In the genomic region with DNA sequence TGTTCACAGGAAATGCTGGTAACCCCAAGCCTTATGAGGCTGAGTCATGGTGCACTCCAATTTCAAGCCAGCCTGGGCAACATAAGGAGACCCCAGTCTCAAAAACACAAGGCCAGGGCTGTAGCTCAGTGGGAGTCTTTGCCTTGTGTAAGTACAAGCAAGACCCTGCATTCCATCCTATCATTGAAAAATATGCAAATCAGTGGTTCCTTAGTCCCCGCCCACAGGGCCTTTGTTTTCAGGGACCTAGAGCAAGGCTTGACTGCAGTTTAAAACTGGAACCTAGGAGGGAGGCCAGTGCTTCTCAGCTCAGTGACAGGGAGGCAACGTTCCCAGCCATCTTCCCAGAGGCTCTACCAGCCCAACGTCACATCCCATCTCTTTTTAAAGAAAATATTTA, we compare ENCODE assay signal across 24 mouse cellular contexts. TPM values are rescaled to one million over a fixed set of nuclear protein-coding genes. Genes with fewer than 3 reads are reported as not detected.
DNase-seq lines count a peak whose midpoint lies in the region; TF ChIP-seq lines count a peak whose summit lies in the region.
"Had no signal": no experiment of that assay in that cellular context is flagged by ENCODE, and none has a peak within 500 bp of the region (broad histone marks: within the 10 kb centered on the region; RNA-seq: fewer than 3 reads in every experiment).

No protein-coding gene starts in this region.

- 92% methylated on average over 3 of the region's 3 CpGs for WGBS in thymus, adult 2 months

- peak in 1 of 2 experiments; percentile 16; a peak in 1 of 4 replicates for TF ChIP-seq EP300 in MEL (IDR thresholded peaks at IDR 0.05; ENCODE audit: low read depth in 1 of 2, low read length in 2 of 2)

- peaks cover 4% of the 10 kb centered on the region for H3K4me1 ChIP-seq in thymus, adult 2 months (replicated peaks; ENCODE audit: control insufficient read depth, insufficient read depth, low read length)
- peaks cover 12 to 25% of the 10 kb centered on the region in 2 experiments for H3K4me1 ChIP-seq in MEL (ENCODE audit: control insufficient read depth in 1 of 2, insufficient read depth in 2 of 2, low read length in 2 of 2)
- H3K4me1 ChIP-seq: forebrain, embryonic 12.5 days; heart, embryonic 15.5 days; midbrain, embryonic 12.5 days had no signal

- TF ChIP-seq CTCF in thymus, adult 2 months (IDR thresholded peaks at IDR 0.05; ENCODE audit: borderline replicate concordance, control insufficient read depth, extremely low read depth, insufficient read depth, low read length, poor library complexity) = no peak
- TF ChIP-seq CTCF in MEL (IDR thresholded peaks at IDR 0.05 in 2 of 3, conservative IDR thresholded peaks at IDR 0.05 in 1 of 3; ENCODE audit: control insufficient read depth in 1 of 3, insufficient read depth in 1 of 3, low read depth in 2 of 3, low read length in 3 of 3, poor library complexity in 1 of 3, severe bottlenecking in 1 of 3) = no peak

- no peak for TF ChIP-seq POLR2A in thymus, adult 2 months (IDR thresholded peaks at IDR 0.05; ENCODE audit: control insufficient read depth, extremely low read depth, insufficient read depth, low read length, poor library complexity)
- TF ChIP-seq POLR2A in MEL (IDR thresholded peaks at IDR 0.05; ENCODE audit: control insufficient read depth in 1 of 2, insufficient read depth in 1 of 2, low read depth in 1 of 2, low read length in 2 of 2, poor library complexity in 1 of 2) = no peak

- no peaks in the 10 kb centered on the region for H3K27me3 ChIP-seq in thymus, adult 2 months (ENCODE audit: control insufficient read depth, insufficient read depth, low read length)
- no peaks in the 10 kb centered on the region for H3K27me3 ChIP-seq in MEL (ENCODE audit: control insufficient read depth in 1 of 2, insufficient read depth in 2 of 2, low read length in 2 of 2)
- H3K27me3 ChIP-seq: forebrain, embryonic 12.5 days; heart, embryonic 15.5 days; midbrain, embryonic 12.5 days had no signal

- no peaks in the 10 kb centered on the region for H3K79me2 ChIP-seq in MEL (ENCODE audit: control insufficient read depth, insufficient read depth, low read length, poor library complexity)

- DNase-seq in thymus, adult 2 months = peak; percentile 21
- no peak for DNase-seq in thymus, postnatal 36 days
- DNase-seq in MEL (ENCODE audit: low read depth, low spot score) = peak; percentile 77
- DNase-seq in c-Kit-positive CD71-positive TER-119-negative erythroid progenitor cells, embryonic 14.5 days (ENCODE audit: low read depth) = peak; percentile 38
- peak; percentile 13 for DNase-seq in retina, postnatal 1 day
- DNase-seq in urinary bladder, postnatal 25 days (ENCODE audit: low spot score) = no peak
- no peak for DNase-seq in cerebellum, adult 11 months
- DNase-seq: adrenal gland, postnatal 10 days; cerebellum, adult 2 months; gastrocnemius, postnatal 10 days; kidney, adult 11 months; layer of hippocampus, postnatal 36 days; lung, adult 18-20 months; lung, postnatal 36 days; right cerebral cortex, postnatal 25 days had no signal

- H3K9me3 ChIP-seq in MEL (replicated peaks; ENCODE audit: insufficient read depth, low read length) = no peaks in the 10 kb centered on the region
- H3K9me3 ChIP-seq: forebrain, embryonic 12.5 days; heart, embryonic 15.5 days; midbrain, embryonic 12.5 days had no signal

- H3K4me3 ChIP-seq in thymus, adult 2 months (ENCODE audit: control insufficient read depth, insufficient read depth, low read length) = no peak overlapping the region
- no peak overlapping the region for H3K4me3 ChIP-seq in MEL (ENCODE audit: control insufficient read depth in 1 of 2, insufficient read depth in 1 of 2, low read depth in 2 of 2, low read length in 2 of 2)
- H3K4me3 ChIP-seq: forebrain, embryonic 12.5 days; heart, embryonic 15.5 days; midbrain, embryonic 12.5 days had no signal

- H3K36me3 ChIP-seq in thymus, adult 2 months (ENCODE audit: control insufficient read depth, insufficient read depth, low read length) = no peaks in the 10 kb centered on the region
- H3K36me3 ChIP-seq in MEL (ENCODE audit: control insufficient read depth in 1 of 2, insufficient read depth in 2 of 2, low read length in 2 of 2) = peaks cover 0 to 15% of the 10 kb centered on the region in 2 experiments; a peak in 2 of 4 replicates
- H3K36me3 ChIP-seq: forebrain, embryonic 12.5 days; heart, embryonic 15.5 days; midbrain, embryonic 12.5 days had no signal

- no peak overlapping the region for H3K27ac ChIP-seq in thymus, adult 2 months (ENCODE audit: control insufficient read depth, insufficient read depth, low read length)
- H3K27ac ChIP-seq in MEL (ENCODE audit: control insufficient read depth, low read depth, low read length) = no peak overlapping the region
- H3K27ac ChIP-seq: forebrain, embryonic 12.5 days; heart, embryonic 15.5 days; kidney, postnatal 0 days; midbrain, embryonic 12.5 days had no signal

- H3K9ac ChIP-seq in MEL (ENCODE audit: control insufficient read depth, low read depth, low read length, poor library complexity, severe bottlenecking) = no peak overlapping the region
- H3K9ac ChIP-seq: forebrain, embryonic 12.5 days; heart, embryonic 15.5 days; midbrain, embryonic 12.5 days had no signal

- TF ChIP-seq RAD21 in MEL (IDR thresholded peaks at IDR 0.05; ENCODE audit: low read depth, low read length) = no peak

TF ChIP-seq in MEL, 35 proteins besides CTCF, POLR2A, EP300 and RAD21:
- TF ChIP-seq ELF1 (IDR thresholded peaks at IDR 0.05; ENCODE audit: low read depth, low read length) (no peak), KAT2A (conservative IDR thresholded peaks at IDR 0.05; ENCODE audit: low read depth, low read length) (no peak)

RNA-seq across cellular contexts. Expression of gene B430306N03Rik, which starts 7.3 kb away (rescaled TPM):
- polyA plus RNA-seq in thymus, adult 2 months (2012; rRNA removed) = 4.0 and 4.3 TPM in 2 replicates
- 0.13 and 0.19 TPM in 2 replicates for total RNA-seq in MEL (2012; rRNA removed)
- polyA plus RNA-seq in MEL (2012; ENCODE audit: insufficient read depth in 1 of 2, insufficient read length in 2 of 2, low read depth in 1 of 2, low replicate concordance in 2 of 2, missing spikeins in 1 of 2) = under 1 TPM in 1 of 2 experiments, not detected in 1; 0.68 TPM
- polyA plus RNA-seq: embryonic facial prominence, embryonic 11.5 days; forebrain, embryonic 12.5 days; neural tube, embryonic 14.5 days had no signal

RNA-seq across cellular contexts. Expression of gene Trem2, which starts 23.0 kb away (rescaled TPM):
- 7.1 and 11.7 TPM in 2 replicates for polyA plus RNA-seq in thymus, adult 2 months (2012; rRNA removed)
- total RNA-seq in MEL (2012; rRNA removed) = 0.04 and 0.26 TPM in 2 replicates
- polyA plus RNA-seq in MEL (2012; ENCODE audit: insufficient read depth in 1 of 2, insufficient read length in 2 of 2, low read depth in 1 of 2, low replicate concordance in 2 of 2, missing spikeins in 1 of 2) = under 1 TPM in 1 of 2 experiments, not detected in 1; 0.26 TPM
- total RNA-seq: hematopoietic stem cell, adult 5-6 weeks had no signal
- polyA plus RNA-seq: activated CD4-positive, CD25-positive, alpha-beta regulatory T cell, adult 4 months had no signal

RNA-seq across cellular contexts. Expression of gene Treml2, which starts 23.9 kb away (rescaled TPM):
- polyA plus RNA-seq in thymus, adult 2 months (2012; rRNA removed) = 54.8 and 56.4 TPM in 2 replicates
- 21.5 and 27.7 TPM in 2 replicates for total RNA-seq in MEL (2012; rRNA removed)
- polyA plus RNA-seq in MEL (2012; ENCODE audit: insufficient read depth in 1 of 2, insufficient read length in 2 of 2, low read depth in 1 of 2, low replicate concordance in 2 of 2, missing spikeins in 1 of 2) = 10 to 100 TPM in 1 of 2 experiments, not detected in 1; 52.7 TPM

RNA-seq across cellular contexts. Expression of gene Treml1, which starts 36.5 kb away (rescaled TPM):
- 0.73 TPM in 1 of 2 replicates, not detected in the other for polyA plus RNA-seq in thymus, adult 2 months (2012; rRNA removed)
- total RNA-seq in MEL (2012; rRNA removed) = 0.69 and 0.96 TPM in 2 replicates
- polyA plus RNA-seq in MEL (2012; ENCODE audit: insufficient read depth in 1 of 2, insufficient read length in 2 of 2, low read depth in 1 of 2, low replicate concordance in 2 of 2, missing spikeins in 1 of 2) = 1 to 10 TPM in 1 of 2 experiments, not detected in 1; 1.7 TPM
- total RNA-seq: gastrocnemius, postnatal 10 days; layer of hippocampus, postnatal 36 days had no signal
- polyA plus RNA-seq: activated CD4-positive, CD25-positive, alpha-beta regulatory T cell, adult 4 months; neural tube, embryonic 14.5 days had no signal

RNA-seq across cellular contexts. Expression of gene Treml4, which starts 59.1 kb away (rescaled TPM):
- polyA plus RNA-seq in thymus, adult 2 months (2012; rRNA removed) = 4.3 and 4.7 TPM in 2 replicates
- total RNA-seq in MEL (2012; rRNA removed) = 0.35 and 0.56 TPM in 2 replicates
- polyA plus RNA-seq in MEL (2012; ENCODE audit: insufficient read depth in 1 of 2, insufficient read length in 2 of 2, low read depth in 1 of 2, low replicate concordance in 2 of 2, missing spikeins in 1 of 2) = 1 to 10 TPM in 1 of 2 experiments, not detected in 1; 1.4 TPM
- total RNA-seq: hematopoietic stem cell, adult 5-6 weeks; layer of hippocampus, postnatal 36 days; left cerebral cortex, postnatal 14 days had no signal
- polyA plus RNA-seq: embryonic facial prominence, embryonic 11.5 days had no signal

Comparison
In these comparisons a context has a peak if more than half of its experiments do, and no peak if none do; other contexts are left out.
1. DNase-seq: peak in thymus, adult 2 months (single experiment), MEL (single experiment), c-Kit-positive CD71-positive TER-119-negative erythroid progenitor cells, embryonic 14.5 days (single experiment) and retina, postnatal 1 day (single experiment); none in thymus, postnatal 36 days (0 of 2), urinary bladder, postnatal 25 days (single experiment) and cerebellum, adult 11 months (single experiment).